Mouse (Mus musculus) lung, postnatal 0 days (tissue): ENCODE measurements around the gene Defb35.

ENCODE experiments used
- CTCF ChIP-seq: IDR thresholded peaks from 2 replicates; pipeline ENCODE4 v1.5.1; 2016; ENCODE audit warnings: antibody characterized with exemption, mild to moderate bottlenecking
- EP300 ChIP-seq: IDR thresholded peaks from 2 replicates; pipeline ENCODE4 v1.6.1; 2016; ENCODE audit warnings: antibody characterized with exemption, mild to moderate bottlenecking, control low read depth

GRCm38 (mm10) chr8:21956336-21956735 lies 18.2 kb downstream of the Defb35 start:
- TF ChIP-seq CTCF (no peak), EP300 (no peak)
